Mouse (Mus musculus): ENCODE measurements around the gene Camsap2.

DNA sequence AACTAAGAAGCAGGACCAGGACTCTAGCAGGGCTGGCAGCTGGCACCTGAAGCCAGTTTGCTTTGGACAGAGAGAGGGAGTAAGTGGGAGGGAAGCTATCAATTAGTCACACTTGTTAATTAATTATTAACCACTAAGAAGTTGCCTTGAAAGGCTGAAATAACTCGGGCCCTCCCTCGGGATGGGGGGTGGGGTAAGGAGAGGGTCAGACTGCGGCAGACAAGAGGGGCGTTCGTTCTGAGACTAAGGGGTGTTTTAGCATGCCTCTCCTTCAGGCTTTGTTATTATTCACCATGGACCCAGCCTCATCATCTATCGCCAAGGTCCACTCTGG, 116.9 kb downstream of the Camsap2 start:
- TF ChIP-seq CTCF (IDR thresholded peaks at IDR 0.05; ENCODE audit: borderline replicate concordance, control insufficient read depth, extremely low read depth, insufficient read depth, low read length, poor library complexity) (no peak), POLR2A (IDR thresholded peaks at IDR 0.05; ENCODE audit: control insufficient read depth, extremely low read depth, insufficient read depth, low read length, poor library complexity) (no peak)
